Mouse (Mus musculus): ENCODE data around the gene Nudt6. TPM values are rescaled to one million over a fixed set of nuclear protein-coding genes. Genes with fewer than 3 reads are reported as not detected.
A peak's percentile ranks its signal among the peaks of the same experiment; 100 is the strongest.

The Nudt6 gene
- polyA plus RNA-seq, 1 experiment from 2014 or later, result 6.2 TPM

GRCm38 (mm10) chr3:37418341-37418740, 1.7 kb downstream of the Nudt6 start:
- Histone ChIP-seq H3K4me2 (replicated peaks) (peak overlapping the region; percentile 74), H3K4me1 (peaks cover 17% of the 10 kb centered on the region), H3K9ac (no peak overlapping the region), H3K27ac (replicated peaks) (peak overlapping the region; percentile 94; the same call in 1 of the 2 replicates), H3K4me3 (replicated peaks) (peak overlapping the region; percentile 95), H3K9me3 (replicated peaks) (no peaks in the 10 kb centered on the region), H3K27me3 (no peaks in the 10 kb centered on the region), H3K36me3 (0 out of 2 replicates have a peak, but pooled peaks cover 2% of the 10 kb centered on the region)
- ATAC-seq (ENCODE audit: insufficient number of reproducible peaks, low FRiP score, low TSS enrichment, low read depth), result no peak
- WGBS, result 67% methylated on average over 5 of the region's 5 CpGs

GRCm38 (mm10) chr3:37414413-37414960, 5.5 kb downstream of the Nudt6 start:
- Histone ChIP-seq H3K9me3 (replicated peaks) (no peaks in the 10 kb centered on the region), H3K36me3 (no peaks in the 10 kb centered on the region), H3K27ac (replicated peaks) (no peak overlapping the region), H3K4me1 (peaks cover 6% of the 10 kb centered on the region), H3K9ac (no peak overlapping the region), H3K27me3 (no peaks in the 10 kb centered on the region), H3K4me2 (replicated peaks) (no peak overlapping the region), H3K4me3 (replicated peaks) (no peak overlapping the region)
- ATAC-seq (ENCODE audit: insufficient number of reproducible peaks, low FRiP score, low TSS enrichment, low read depth), result no peak
- 51% methylated on average over 14 of the region's 14 CpGs for WGBS

DNA sequence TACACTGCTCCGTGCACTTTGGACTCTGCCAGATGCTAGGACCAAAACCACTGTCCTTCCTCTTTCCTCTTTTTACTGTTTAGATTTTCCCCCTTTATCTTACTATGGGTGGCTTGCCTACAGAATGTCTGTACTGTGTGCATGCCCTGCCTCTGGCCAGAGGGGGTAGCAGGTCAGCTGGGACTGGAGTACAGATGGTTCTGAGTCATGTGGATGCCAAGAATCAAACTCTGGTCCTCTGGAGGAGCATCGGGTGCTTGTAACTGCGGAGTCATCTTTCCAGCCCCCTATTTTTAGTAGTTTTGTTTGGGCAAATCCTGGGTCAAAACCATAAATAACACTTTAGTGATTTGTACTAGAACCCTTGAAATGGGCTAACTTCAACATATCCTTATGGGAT, 6.6 kb downstream of the Nudt6 start:
- WGBS, result 86% methylated on average over 3 of the region's 3 CpGs
- Histone ChIP-seq H3K4me1 (peaks cover 2% of the 10 kb centered on the region), H3K27me3 (no peaks in the 10 kb centered on the region), H3K27ac (replicated peaks) (no peak overlapping the region), H3K4me3 (replicated peaks) (no peak overlapping the region), H3K36me3 (no peaks in the 10 kb centered on the region), H3K9ac (no peak overlapping the region), H3K9me3 (replicated peaks) (no peaks in the 10 kb centered on the region), H3K4me2 (replicated peaks) (no peak overlapping the region)
- no peak for ATAC-seq (ENCODE audit: insufficient number of reproducible peaks, low FRiP score, low TSS enrichment, low read depth)

DNA sequence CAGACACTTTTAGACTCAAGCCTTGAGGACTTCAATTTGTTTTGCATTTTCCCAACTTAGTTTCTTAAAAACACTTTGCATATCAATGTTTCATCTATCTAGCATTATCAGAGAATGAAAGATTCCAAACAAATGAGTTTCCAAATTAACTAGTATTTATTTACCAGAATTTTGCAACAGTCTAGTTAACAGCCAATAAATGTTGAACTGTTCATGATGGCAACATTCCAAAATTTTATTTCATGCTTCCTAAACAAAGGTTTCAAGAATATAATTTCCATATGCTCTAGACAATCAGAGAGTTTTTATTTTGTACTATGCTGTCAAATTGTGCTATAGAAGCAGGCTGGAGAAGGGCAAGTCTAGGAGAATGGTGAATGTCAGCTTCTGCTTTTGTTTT, 12.4 kb downstream of the Nudt6 start:
- Histone ChIP-seq H3K4me3 (replicated peaks) (no peak overlapping the region), H3K9ac (no peak overlapping the region), H3K4me2 (replicated peaks) (no peak overlapping the region), H3K27me3 (no peaks in the 10 kb centered on the region), H3K27ac (replicated peaks) (peak overlapping the region; percentile 61; the same call in 1 of the 2 replicates), H3K36me3 (peaks cover 9% of the 10 kb centered on the region; the same call in 1 of the 2 replicates), H3K9me3 (replicated peaks) (no peaks in the 10 kb centered on the region), H3K4me1 (peaks cover 4% of the 10 kb centered on the region; the same call in 1 of the 2 replicates)
- ATAC-seq (ENCODE audit: insufficient number of reproducible peaks, low FRiP score, low TSS enrichment, low read depth), result no peak

DNA sequence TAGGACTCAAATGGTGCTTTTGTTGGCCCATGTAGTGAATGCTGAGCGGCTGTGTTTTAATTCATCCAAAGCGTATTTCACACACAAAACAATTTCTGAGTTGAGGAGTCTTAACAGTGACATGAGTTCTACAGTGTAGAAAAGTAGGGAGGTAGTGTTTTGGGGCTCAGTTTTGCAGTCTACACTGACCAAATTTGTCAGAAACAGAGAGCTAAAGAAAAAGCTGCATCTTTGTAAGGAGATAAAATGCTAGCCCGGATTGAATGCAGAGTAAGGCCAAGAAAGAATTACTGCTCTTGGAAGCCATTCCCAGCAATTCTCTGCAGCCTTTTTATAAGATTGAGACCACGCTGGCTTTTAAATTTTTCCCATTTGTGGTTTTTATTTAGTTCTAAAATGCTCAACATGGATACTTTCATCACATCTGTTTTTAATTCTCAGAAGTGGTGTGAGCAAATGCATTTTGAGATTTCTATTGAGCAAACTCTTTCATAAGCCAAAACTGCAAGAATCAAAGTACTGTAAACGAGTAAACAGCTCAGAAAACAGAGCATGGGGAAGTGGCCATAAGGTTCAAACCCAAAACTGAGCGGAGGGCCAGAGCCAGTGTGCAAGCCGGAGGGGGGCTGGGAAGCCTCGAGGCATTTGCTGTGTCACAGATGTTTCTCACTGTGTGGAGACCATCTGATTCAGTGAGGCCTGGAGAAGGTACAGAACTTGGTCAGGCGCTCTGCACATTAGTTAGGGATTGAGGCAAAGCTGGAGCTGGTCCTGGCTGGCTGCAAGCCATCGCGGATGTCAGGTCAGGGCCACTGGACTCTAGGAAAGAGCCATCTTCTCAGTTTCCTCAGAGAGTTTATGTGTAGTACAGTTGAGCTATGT, 18.0 kb downstream of the Nudt6 start:
- H3K27me3 ChIP-seq, result no peaks in the 10 kb centered on the region
- peak; percentile 87 for ATAC-seq (ENCODE audit: insufficient number of reproducible peaks, low FRiP score, low TSS enrichment, low read depth)
- H3K36me3 ChIP-seq, result peaks cover 9% of the 10 kb centered on the region; the same call in 1 of the 2 replicates
- H3K4me1 ChIP-seq, result peaks cover 22% of the 10 kb centered on the region
- peak overlapping the region; percentile 93 for H3K27ac ChIP-seq (replicated peaks)
- no peak overlapping the region for H3K9ac ChIP-seq
- H3K9me3 ChIP-seq (replicated peaks), result no peaks in the 10 kb centered on the region
- WGBS, result 29% methylated on average over 11 of the region's 11 CpGs
- H3K4me3 ChIP-seq (replicated peaks), result no peak overlapping the region
- H3K4me2 ChIP-seq (replicated peaks), result 0 out of 2 replicates have a peak overlapping the region, but pooled peaks have one; percentile 1

DNA sequence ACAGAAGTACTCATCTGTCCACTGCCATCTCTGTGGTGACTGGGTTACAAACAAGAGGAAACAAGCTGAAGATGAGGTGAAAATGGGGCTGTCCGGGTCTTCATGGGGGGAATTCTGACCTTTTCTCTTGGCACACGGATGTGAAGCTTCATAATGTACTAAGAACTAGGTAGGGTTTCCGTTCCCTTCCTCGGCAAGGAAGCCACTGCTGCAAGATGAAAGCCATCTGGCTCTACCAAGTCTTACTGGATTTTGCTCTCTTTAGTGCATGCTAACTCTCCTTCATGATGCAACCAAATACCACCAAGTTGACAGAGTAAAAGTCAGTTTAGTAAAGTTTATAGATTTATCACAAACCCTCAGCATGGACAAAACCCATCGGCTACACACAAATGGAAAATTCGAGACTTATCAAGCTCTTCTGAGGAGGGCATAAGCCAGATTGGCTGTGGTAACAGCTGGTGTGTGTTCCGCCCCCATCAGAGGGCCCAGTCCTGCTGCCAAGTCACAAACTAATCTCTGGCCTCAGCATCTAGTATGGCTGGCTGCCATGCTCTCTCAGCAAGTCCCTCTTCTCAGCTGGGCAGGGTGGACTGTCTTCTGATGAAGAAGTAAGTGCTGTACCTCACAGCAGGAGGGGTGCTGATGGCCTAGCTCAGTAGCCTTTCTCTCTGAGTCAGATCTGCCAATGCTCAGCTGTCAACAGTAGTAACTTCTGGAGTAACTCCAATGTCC, 21.2 kb downstream of the Nudt6 start:
- Histone ChIP-seq H3K27me3 (no peaks in the 10 kb centered on the region), H3K4me2 (replicated peaks) (no peak overlapping the region), H3K9me3 (replicated peaks) (no peaks in the 10 kb centered on the region), H3K9ac (no peak overlapping the region), H3K4me1 (peaks cover 19% of the 10 kb centered on the region), H3K4me3 (replicated peaks) (no peak overlapping the region), H3K36me3 (no peaks in the 10 kb centered on the region), H3K27ac (replicated peaks) (peak overlapping the region; percentile 39; the same call in 1 of the 2 replicates)
- 63% methylated on average over 7 of the region's 7 CpGs for WGBS
- no peak for ATAC-seq (ENCODE audit: insufficient number of reproducible peaks, low FRiP score, low TSS enrichment, low read depth)

GRCm38 (mm10) chr3:37397646-37398045, 22.4 kb downstream of the Nudt6 start:
- no peak for ATAC-seq (ENCODE audit: insufficient number of reproducible peaks, low FRiP score, low TSS enrichment, low read depth)

DNA sequence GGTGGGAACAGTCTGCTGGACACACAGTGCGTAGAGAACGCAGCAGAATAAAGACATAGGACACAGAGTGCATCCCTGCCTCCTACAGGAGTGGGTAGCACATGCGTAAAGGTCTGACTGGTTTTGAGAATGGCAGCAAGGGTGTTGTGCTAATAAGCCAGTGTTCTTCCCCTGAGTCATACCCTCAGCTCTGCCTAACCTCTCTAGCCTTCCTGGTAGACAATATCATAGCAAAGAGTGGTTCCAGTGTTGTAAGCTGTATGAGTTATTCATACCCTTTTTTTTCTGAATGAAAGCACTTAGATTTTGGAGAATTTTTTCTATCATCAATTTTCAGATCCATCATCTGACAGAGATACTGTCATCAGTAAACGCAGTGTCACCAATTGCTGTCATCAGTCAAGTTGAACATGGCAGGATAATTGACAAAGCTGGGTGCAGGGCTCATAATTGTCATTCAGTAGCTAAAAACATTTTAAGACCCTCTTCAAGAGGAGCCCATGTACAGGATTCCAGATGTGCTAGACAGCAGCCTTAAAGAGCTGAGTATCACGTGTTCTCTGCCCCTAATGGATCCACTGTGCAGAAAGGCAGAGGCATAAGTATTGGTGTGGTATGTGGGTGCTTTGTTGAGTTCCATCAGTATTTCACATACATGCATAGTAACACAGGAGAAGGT, 22.9 kb downstream of the Nudt6 start:
- H3K9me3 ChIP-seq (replicated peaks), result no peaks in the 10 kb centered on the region
- ATAC-seq (ENCODE audit: insufficient number of reproducible peaks, low FRiP score, low TSS enrichment, low read depth), result no peak
- no peaks in the 10 kb centered on the region for H3K27me3 ChIP-seq
- WGBS, result 80% methylated on average over 5 of the region's 5 CpGs
- no peak overlapping the region for H3K4me2 ChIP-seq (replicated peaks)
- H3K9ac ChIP-seq, result no peak overlapping the region
- peaks cover 15% of the 10 kb centered on the region for H3K4me1 ChIP-seq
- H3K4me3 ChIP-seq (replicated peaks), result no peak overlapping the region
- H3K36me3 ChIP-seq, result no peaks in the 10 kb centered on the region
- no peak overlapping the region; the same call in 1 of the 2 replicates for H3K27ac ChIP-seq (replicated peaks)

More at GRCm38 (mm10) chr3:37397646-37398045, 22.4 kb downstream of the Nudt6 start:
- H3K4me1 ChIP-seq, result peaks cover 19% of the 10 kb centered on the region
- no peak overlapping the region for H3K9ac ChIP-seq
- H3K4me2 ChIP-seq (replicated peaks), result no peak overlapping the region
- H3K36me3 ChIP-seq, result no peaks in the 10 kb centered on the region
- no peak overlapping the region; the same call in 1 of the 2 replicates for H3K27ac ChIP-seq (replicated peaks)
- H3K27me3 ChIP-seq, result no peaks in the 10 kb centered on the region
- H3K9me3 ChIP-seq (replicated peaks), result no peaks in the 10 kb centered on the region
- no peak overlapping the region for H3K4me3 ChIP-seq (replicated peaks)
- 84% methylated on average over 3 of the region's 3 CpGs for WGBS

GRCm38 (mm10) chr3:37387310-37387709, 32.7 kb downstream of the Nudt6 start:
- Histone ChIP-seq H3K27ac (replicated peaks) (no peak overlapping the region), H3K4me2 (replicated peaks) (no peak overlapping the region), H3K4me1 (peaks cover 18% of the 10 kb centered on the region), H3K36me3 (no peaks in the 10 kb centered on the region), H3K9me3 (replicated peaks) (no peaks in the 10 kb centered on the region), H3K27me3 (no peaks in the 10 kb centered on the region), H3K9ac (no peak overlapping the region), H3K4me3 (replicated peaks) (no peak overlapping the region)
- 82% methylated on average over 6 of the region's 6 CpGs for WGBS
- ATAC-seq (ENCODE audit: insufficient number of reproducible peaks, low FRiP score, low TSS enrichment, low read depth), result no peak

- no peaks in the 10 kb centered on the region for H3K9me3 ChIP-seq (replicated peaks)
- H3K4me1 ChIP-seq, result peaks cover 42% of the 10 kb centered on the region
- no peak overlapping the region for H3K4me3 ChIP-seq (replicated peaks)
- 47% methylated on average over 6 of the region's 6 CpGs for WGBS
- H3K27me3 ChIP-seq, result no peaks in the 10 kb centered on the region
- H3K9ac ChIP-seq, result no peak overlapping the region
- H3K36me3 ChIP-seq, result no peaks in the 10 kb centered on the region
- peak; percentile 46; the same call in 1 of the 2 replicates for ATAC-seq (ENCODE audit: insufficient number of reproducible peaks, low FRiP score, low TSS enrichment, low read depth)
- H3K27ac ChIP-seq (replicated peaks), result peak overlapping the region; percentile 86
- H3K4me2 ChIP-seq (replicated peaks), result no peak overlapping the region
Measured at GRCm38 (mm10) chr3:37383096-37383765, 36.8 kb downstream of the Nudt6 start.

All from embryonic facial prominence, embryonic 15.5 days (tissue).